Mouse (Mus musculus): ENCODE results near the gene Tmem45a2. TPM values are rescaled to one million over a fixed set of nuclear protein-coding genes. Genes with fewer than 3 reads are reported as not detected.

The Tmem45a2 gene
- polyA plus RNA-seq (2017; shearing (Covaris generic)): not detected

DNA sequence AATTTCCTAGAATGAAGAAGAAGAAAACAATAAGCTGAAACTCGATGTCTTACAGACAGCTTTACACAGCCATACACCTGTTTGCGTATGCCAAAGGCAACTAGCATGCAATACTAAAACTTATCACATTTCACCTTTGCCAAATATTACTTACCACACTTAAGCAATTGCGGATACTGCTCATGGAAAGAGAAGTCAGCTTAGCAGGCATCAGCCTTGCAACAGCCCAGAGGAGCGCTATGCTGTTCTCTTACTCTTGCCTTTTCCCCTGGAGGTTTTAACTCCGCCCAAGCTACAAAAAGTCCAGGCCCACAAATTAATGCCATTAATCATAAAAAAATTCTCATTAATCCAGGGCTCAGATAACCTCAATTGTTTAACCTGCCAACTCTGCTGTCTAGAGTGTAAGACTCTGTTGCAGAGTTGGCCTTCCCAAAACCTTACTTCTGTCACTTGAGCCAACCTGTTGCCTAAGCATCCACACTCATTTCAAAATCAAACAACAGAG, at the start of gene Tmem45a2:
Tmem45a2 (minus strand) TSS at position 241 of the 508 bp plus-strand sequence.

Other genes with a start within 250 kb of the Tmem45a2 start
- gene Tmem45a, start 185.2 kb downstream of the Tmem45a2 start, polyA plus RNA-seq (2017; shearing (Covaris generic)): under 1 TPM; 0.34 to 0.81 TPM
- gene Lnp1, start 143.3 kb downstream of the Tmem45a2 start, polyA plus RNA-seq (2017; shearing (Covaris generic)): not detected
- 10 to 100 TPM; 47.9 to 49.9 TPM for gene Tomm70a, start 50.3 kb upstream of the Tmem45a2 start, polyA plus RNA-seq (2017; shearing (Covaris generic))
- 10 to 100 TPM; 23.3 to 31.8 TPM for gene Nit2, start 96.0 kb upstream of the Tmem45a2 start, polyA plus RNA-seq (2017; shearing (Covaris generic))
- gene Tbc1d23, start 160.1 kb upstream of the Tmem45a2 start, polyA plus RNA-seq (2017; shearing (Covaris generic)): 10 to 100 TPM; 22.9 to 25.7 TPM
- gene Tmem30c, start 221.5 kb upstream of the Tmem45a2 start, polyA plus RNA-seq (2017; shearing (Covaris generic)): under 1 TPM; 0.19 to 0.34 TPM